Mouse (Mus musculus) left cerebral cortex, adult 18-20 months (tissue): ENCODE data around the gene H2-M2. TPM values are rescaled to one million over a fixed set of nuclear protein-coding genes. Genes with fewer than 3 reads are reported as not detected.
"Not testable (repeated sequence)": the region's sequence is repeated elsewhere in the genome, so short reads cannot be mapped to it uniquely, and the experiment has no call there.

Experiments used
- DNase-seq, 2 experiments: peaks; one replicate each; pipeline ENCODE4 v3.0.0; 2021 to 2022; ENCODE audit warnings: low spot score in 2 of 2, mixed read lengths in 1 of 2
- long read RNA-seq, 2 experiments: library from polyadenylated mRNA; stranded (forward); transcript quantifications; one replicate each; pipeline ENCODE4 v2.0.0; 2021
- total RNA-seq, 2 experiments: library from RNA; stranded (reverse); gene quantifications; 2 replicates each; pipeline ENCODE4 v1.2.3; 2021

The H2-M2 gene
- not detected for total RNA-seq
- long read RNA-seq, experiment 1 = 0 reads
- long read RNA-seq, experiment 2 = 0 reads

DNA sequence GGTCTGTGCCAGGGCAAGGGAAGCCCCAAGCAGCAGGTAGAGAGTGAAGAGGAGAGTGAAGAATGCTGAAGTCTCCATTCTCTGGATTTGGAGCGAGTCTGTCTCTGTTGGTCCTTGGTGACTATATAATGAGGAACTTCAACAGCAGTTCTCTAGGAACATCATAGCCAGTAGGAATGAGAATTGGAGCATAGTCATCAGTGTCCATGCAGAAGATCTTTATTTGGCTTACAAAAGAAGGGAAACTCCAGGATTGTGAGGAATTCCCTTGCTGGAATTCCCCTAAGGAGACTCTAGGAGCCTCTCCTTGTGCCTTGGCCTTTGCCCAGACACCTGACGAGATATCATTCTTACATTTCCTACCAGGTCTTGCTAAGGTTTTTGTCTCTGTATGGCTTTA, at the start of gene H2-M2:
Gene H2-M2, minus strand, starts transcription at position 101 of the 400 bp plus-strand sequence.
- DNase-seq = no peak

DNA sequence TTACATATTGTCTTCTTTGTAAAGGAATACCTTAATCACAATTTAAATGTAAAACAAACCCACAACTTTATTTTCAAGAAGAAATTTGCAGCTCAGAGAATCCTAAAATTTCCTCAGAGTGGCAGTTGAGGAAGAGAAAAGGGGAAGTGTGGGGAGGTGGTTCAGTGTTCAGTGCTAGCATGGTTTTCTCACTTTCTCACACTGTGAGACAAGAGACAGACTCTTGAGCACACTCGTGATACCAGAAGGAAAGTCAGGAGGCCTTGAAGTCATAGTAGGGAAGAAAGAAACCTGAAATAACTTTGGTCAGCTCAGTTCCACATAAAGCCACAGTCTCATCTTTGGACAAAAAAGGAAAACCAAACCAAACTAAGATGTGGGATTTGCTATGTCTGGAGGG, 42.1 kb upstream of the H2-M2 start:
- not testable (repeated sequence) for DNase-seq

DNA sequence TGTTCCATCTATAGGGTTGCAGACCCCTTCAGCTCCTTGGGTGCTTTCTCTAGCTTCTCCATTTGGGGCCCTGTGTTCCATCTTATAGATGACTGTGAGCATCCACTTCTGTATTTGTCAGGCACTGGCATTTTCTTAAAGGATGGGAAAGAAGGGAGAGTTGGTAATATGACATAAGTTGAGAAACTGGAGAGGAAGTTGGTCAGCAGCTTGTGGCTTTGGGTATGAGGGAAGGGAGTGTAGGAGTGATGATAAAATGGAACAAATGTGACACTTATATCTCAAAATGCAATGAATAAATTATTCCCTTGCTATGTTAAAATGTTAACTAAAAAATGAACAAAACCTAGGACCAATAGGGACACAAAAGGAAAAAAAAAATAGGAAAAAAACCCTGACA, 41.3 kb upstream of the H2-M2 start:
- DNase-seq = not testable (repeated sequence)

DNA sequence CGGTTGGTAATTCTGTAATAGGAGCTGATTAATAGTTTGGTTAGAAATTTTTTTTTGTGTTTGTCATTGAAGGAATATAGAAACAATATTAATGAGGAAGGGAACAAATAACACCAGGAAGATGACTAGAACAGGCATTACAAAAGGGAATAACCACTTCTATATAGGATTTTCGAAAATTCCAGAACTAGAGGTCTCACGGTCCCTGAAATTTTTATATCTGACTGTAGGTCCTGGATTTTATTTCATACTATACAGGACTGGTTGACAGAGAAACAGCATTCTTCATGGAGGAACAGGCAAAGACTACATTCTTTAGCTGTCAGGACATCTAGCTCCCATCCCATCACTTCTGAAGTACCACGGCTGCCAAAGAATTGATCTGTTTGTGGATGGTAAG, 24.4 kb upstream of the H2-M2 start, which contains the start of gene Olfr111:
Gene Olfr111, plus strand, starts transcription at position 301 of the 400 bp plus-strand sequence.
- no peak for DNase-seq

DNA sequence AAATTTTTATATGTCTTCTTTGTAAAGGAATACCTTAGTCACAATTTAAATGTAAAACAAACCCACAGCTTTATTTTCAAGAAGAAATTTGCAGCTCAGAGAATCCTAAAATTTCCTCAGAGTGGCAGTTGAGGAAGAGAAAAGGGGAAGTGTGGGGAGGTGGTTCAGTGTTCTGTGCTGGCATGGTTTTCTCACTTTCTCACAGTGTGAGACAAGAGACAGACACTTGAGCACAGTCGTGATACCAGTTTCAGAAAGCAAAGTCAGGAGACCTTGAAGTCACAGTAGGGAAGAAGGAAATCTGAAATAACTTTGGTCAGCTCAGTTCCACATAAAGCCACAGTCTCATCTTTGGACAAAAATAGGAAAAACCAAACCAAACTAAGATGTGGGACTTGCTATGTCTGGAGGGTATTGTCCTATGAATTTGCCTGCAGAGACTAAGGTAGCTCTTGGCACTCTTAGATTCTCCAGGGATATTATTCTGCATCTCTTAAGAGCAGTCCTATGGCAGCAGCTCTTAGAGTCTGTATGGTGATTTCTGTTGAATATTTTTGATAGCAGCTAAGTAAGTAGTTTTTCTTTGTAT, 8.7 kb upstream of the H2-M2 start, which contains the start of gene Olfr110:
Gene Olfr110, plus strand, starts transcription at position 539 of the 589 bp plus-strand sequence.
- peak in 1 of 2 experiments; percentile 2 for DNase-seq

DNA sequence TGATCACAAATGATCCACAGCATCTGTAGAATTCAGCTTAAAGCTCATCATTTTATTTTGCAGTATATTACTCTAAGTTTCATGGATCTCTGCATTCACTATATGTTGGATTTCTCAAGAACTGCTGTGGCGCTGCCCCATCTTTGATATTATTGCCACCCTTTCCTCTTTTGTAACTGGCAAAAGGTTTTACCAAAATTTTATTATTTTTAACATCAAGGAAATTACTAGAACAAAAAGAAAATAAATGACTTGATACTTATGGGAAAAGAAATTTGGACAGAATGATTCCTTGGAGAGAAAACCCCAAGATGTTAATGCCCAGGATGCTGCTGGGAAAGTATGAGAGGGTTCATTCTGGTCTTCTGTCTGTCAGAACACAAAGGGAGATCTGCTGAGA, 24.7 kb downstream of the H2-M2 start, which contains the start of gene Olfr109:
Gene Olfr109, plus strand, starts transcription at position 301 of the 400 bp plus-strand sequence.
- no peak for DNase-seq

DNA sequence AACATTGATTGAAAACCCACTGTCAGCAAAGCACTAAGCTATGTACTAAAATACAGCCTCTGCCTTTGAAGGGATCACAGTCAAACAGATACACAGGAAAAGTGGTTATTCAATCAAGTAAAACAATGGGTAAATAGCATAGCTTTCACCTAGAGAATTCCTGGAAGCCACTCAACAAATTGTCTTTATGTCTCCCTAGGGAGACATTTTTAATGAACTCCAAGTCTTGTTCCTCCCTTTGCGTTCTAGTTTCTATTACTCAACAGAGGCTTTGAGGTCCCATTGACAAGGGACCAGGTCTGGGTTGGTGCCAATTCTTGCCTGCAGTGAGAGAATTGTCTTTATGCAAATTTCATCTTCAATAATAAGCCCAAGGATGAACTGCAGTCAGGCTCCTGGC, 38.2 kb downstream of the H2-M2 start, which contains the start of gene Olfr108:
Gene Olfr108, plus strand, starts transcription at position 301 of the 400 bp plus-strand sequence.
- no peak for DNase-seq

Other genes with a start within 250 kb of the H2-M2 start
- gene Olfr97, start 246.2 kb downstream of the H2-M2 start, total RNA-seq = not detected
- not detected for gene Olfr98, start 219.8 kb downstream of the H2-M2 start, total RNA-seq
- 1 to 10 TPM; 3.8 to 4.6 TPM for gene H2-M3, start 213.3 kb downstream of the H2-M2 start, total RNA-seq
- not detected for gene Olfr99, start 200.1 kb downstream of the H2-M2 start, total RNA-seq
- gene Olfr101, start 179.2 kb downstream of the H2-M2 start, total RNA-seq = not detected
- gene Olfr102, start 166.5 kb downstream of the H2-M2 start, total RNA-seq = not detected
- gene Olfr103, start 143.9 kb downstream of the H2-M2 start, total RNA-seq = not detected
- not detected for gene Olfr104-ps, start 124.0 kb downstream of the H2-M2 start, total RNA-seq
- gene Olfr105-ps, start 104.5 kb downstream of the H2-M2 start, total RNA-seq = not detected
- not detected for gene Olfr106-ps, start 93.2 kb downstream of the H2-M2 start, total RNA-seq
- gene Olfr107, start 84.3 kb downstream of the H2-M2 start, total RNA-seq = not detected
- gene Olfr108, start 38.1 kb downstream of the H2-M2 start, total RNA-seq = not detected
- gene Olfr109, start 24.6 kb downstream of the H2-M2 start, total RNA-seq = not detected
- not detected for gene Olfr110, start 8.9 kb upstream of the H2-M2 start, total RNA-seq
- under 1 TPM in 1 of 2 experiments, not detected in 1; 0.19 TPM for gene Olfr111, start 24.5 kb upstream of the H2-M2 start, total RNA-seq
- not detected for gene Olfr112, start 85.9 kb upstream of the H2-M2 start, total RNA-seq
- not detected for gene Olfr113, start 94.1 kb upstream of the H2-M2 start, total RNA-seq
- gene Olfr114, start 109.2 kb upstream of the H2-M2 start, total RNA-seq = not detected
- gene Olfr115, start 143.6 kb upstream of the H2-M2 start, total RNA-seq = not detected
- gene Olfr116, start 143.6 kb upstream of the H2-M2 start, total RNA-seq = not detected
- not detected for gene Olfr117, start 180.2 kb upstream of the H2-M2 start, total RNA-seq
- not detected for gene Olfr118, start 183.4 kb upstream of the H2-M2 start, total RNA-seq
- gene Olfr119, start 213.0 kb upstream of the H2-M2 start, total RNA-seq = not detected
- gene Olfr120, start 238.3 kb upstream of the H2-M2 start, total RNA-seq = not detected